Mouse (Mus musculus): ENCODE results near the gene Kcnk3.

DNA sequence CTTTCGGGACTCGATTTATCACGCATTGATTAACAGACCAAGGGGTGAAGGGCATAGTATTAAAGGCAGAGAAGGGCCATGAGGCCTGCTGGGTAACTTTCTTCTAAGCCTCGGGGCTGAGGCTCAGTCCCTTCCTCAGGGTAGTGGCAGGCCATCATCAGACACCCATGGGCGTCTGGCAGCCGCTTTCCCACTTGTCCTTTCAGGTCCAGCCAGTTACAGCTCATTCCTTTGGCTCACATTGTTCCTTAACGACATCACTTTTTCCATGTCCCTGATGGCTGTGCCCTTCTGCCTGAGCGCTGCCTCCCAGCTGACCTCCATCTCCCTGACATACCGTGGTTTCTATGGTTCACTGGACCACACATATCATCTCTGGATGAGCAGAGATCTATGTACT, 10.7 kb upstream of the Kcnk3 start:
- TF ChIP-seq CTCF (IDR thresholded peaks at IDR 0.05; ENCODE audit: low read depth) (no peak), EP300 (IDR thresholded peaks at IDR 0.05; ENCODE audit: low read depth) (no peak)

Data from liver, postnatal 0 days (tissue).